Mouse (Mus musculus): Measurements from ENCODE around the gene Ddx1.

- no peak for TF ChIP-seq CHD2 (IDR thresholded peaks at IDR 0.05; ENCODE audit: low read depth, low read length)
- TF ChIP-seq HCFC1 (IDR thresholded peaks at IDR 0.05; ENCODE audit: borderline replicate concordance, insufficient read depth, low read length), result no peak
- TF ChIP-seq MAFK (IDR thresholded peaks at IDR 0.05; ENCODE audit: insufficient read depth, low read depth, low read length), result no peak
- no peak for TF ChIP-seq ZNF384 (IDR thresholded peaks at IDR 0.05; ENCODE audit: low read depth, low read length)
- TF ChIP-seq ZC3H11A (IDR thresholded peaks at IDR 0.05; ENCODE audit: borderline replicate concordance, low read depth, low read length), result no peak
Observed at GRCm38 (mm10) chr12:13268826-13269449, 19.9 kb upstream of the Ddx1 start, which contains the start of gene Nbas.

Data from ES-E14 (cell line).